Mouse (Mus musculus) ES-E14 (cell line): ENCODE data around the gene Defb36. TPM values are rescaled to one million over a fixed set of nuclear protein-coding genes. Genes with fewer than 3 reads are reported as not detected.

Experiments used
- DNase-seq: peaks from one replicate; pipeline ENCODE4 v3.0.0-alpha.2; 2013; ENCODE audit warnings: low read depth, low spot score
- H3K27ac ChIP-seq: 2 replicates; pipeline ENCODE4 v1.5.1; 2012; ENCODE audit warnings: low read depth, mild to moderate bottlenecking, low read length, moderate library complexity, mixed read lengths; ENCODE audit not compliant: poor library complexity, insufficient read depth, severe bottlenecking
- H3K36me3 ChIP-seq: 2 replicates; pipeline ENCODE4 v1.6.1; 2012; ENCODE audit warnings: mild to moderate bottlenecking, low read length, moderate library complexity, mixed read lengths; ENCODE audit not compliant: control insufficient read depth, poor library complexity, insufficient read depth, severe bottlenecking
- H3K4me1 ChIP-seq, 2 experiments: fragments of 150-350 bp in 1 of 2; sonication (generic) in 1 of 2; 2 replicates each; pipeline ENCODE4 v1.6.1; 2012; ENCODE audit warnings: low read length in 2 of 2, mild to moderate bottlenecking in 1 of 2, mixed read lengths in 1 of 2; ENCODE audit not compliant: control insufficient read depth in 2 of 2, insufficient read depth in 2 of 2, poor library complexity in 1 of 2
- H3K4me3 ChIP-seq, 2 experiments: fragments of 150-350 bp in 1 of 2; sonication (generic) in 1 of 2; 2 replicates each; pipeline ENCODE4 v1.5.1; 2012; ENCODE audit warnings: low read length in 2 of 2, low read depth in 1 of 2, mild to moderate bottlenecking in 1 of 2, mixed read lengths in 1 of 2; ENCODE audit not compliant: insufficient read depth in 1 of 2, poor library complexity in 1 of 2, severe bottlenecking in 1 of 2
- H3K9ac ChIP-seq: 2 replicates; pipeline ENCODE4 v1.6.1; 2012; ENCODE audit warnings: low read depth, mild to moderate bottlenecking, low read length, mixed read lengths; ENCODE audit not compliant: poor library complexity, insufficient read depth, severe bottlenecking
- H3K9me3 ChIP-seq: fragments of 150-350 bp; sonication (generic); 2 replicates; pipeline ENCODE4 v1.6.1; 2012; ENCODE audit warnings: low read depth, mild to moderate bottlenecking, low read length; ENCODE audit not compliant: control insufficient read depth, insufficient read depth
- CHD2 ChIP-seq: IDR thresholded peaks from 2 replicates; pipeline ENCODE4 v1.6.1; 2014; ENCODE audit warnings: mild to moderate bottlenecking, low read depth, low read length, inconsistent platforms
- HCFC1 ChIP-seq: IDR thresholded peaks from 2 replicates; pipeline ENCODE4 v1.6.1; 2012; ENCODE audit warnings: low read length, inconsistent platforms, borderline replicate concordance; ENCODE audit not compliant: insufficient read depth
- MAFK ChIP-seq: IDR thresholded peaks from 2 replicates; pipeline ENCODE4 v1.6.1; 2014; ENCODE audit warnings: mild to moderate bottlenecking, low read depth, low read length, inconsistent platforms; ENCODE audit not compliant: insufficient read depth
- ZC3H11A ChIP-seq: IDR thresholded peaks from 2 replicates; pipeline ENCODE4 v1.6.1; 2012; ENCODE audit warnings: low read depth, mild to moderate bottlenecking, inconsistent platforms, low read length, borderline replicate concordance
- ZNF384 ChIP-seq: IDR thresholded peaks from 2 replicates; pipeline ENCODE4 v1.6.1; 2012; ENCODE audit warnings: low read depth, low read length, inconsistent platforms
- in situ Hi-C, 2 experiments: fragments of 600-800 bp; cut with MboI; formaldehyde crosslinking; loops; one replicate each; pipeline ENCODE4 v1.15.1; 2025; ENCODE audit warnings: low sequenced_read_pairs in 2 of 2, inconsistent platforms in 1 of 2; ENCODE audit not compliant: unreplicated experiment in 2 of 2
- total RNA-seq: library from RNA; depleted of rRNA; stranded (reverse); fragments of 300-350 nt; gene quantifications from 2 replicates; pipeline ENCODE4 v1.2.3, GENCODE M21; 2012

Defb36 gene
- total RNA-seq, 1 experiment, result not detected

GRCm38 (mm10) chr2:152572114-152572794, 31.9 kb upstream of the Defb36 start, which contains the start of gene Defb21:
Defb21 (plus strand) TSS chr2:152572744.
- Histone ChIP-seq H3K4me1 (no peaks in the 10 kb centered on the region), H3K9me3 (no peaks in the 10 kb centered on the region), H3K4me3 (no peak within 1 kb of the TSS), H3K9ac (no peak within 1 kb of the TSS), H3K27ac (no peak within 1 kb of the TSS), H3K36me3 (no peaks in the 10 kb centered on the region)
- DNase-seq, result peak; percentile 46
- TF ChIP-seq MAFK, result no peak
- TF ChIP-seq HCFC1, result no peak
- TF ChIP-seq CHD2, result no peak
- no peak for TF ChIP-seq ZC3H11A
- no peak for TF ChIP-seq ZNF384
- in situ Hi-C loops, result no loop called here

- Histone ChIP-seq H3K4me3 (no peak overlapping the region), H3K4me1 (no peaks in the 10 kb centered on the region), H3K27ac (no peak overlapping the region), H3K9ac (no peak overlapping the region), H3K36me3 (no peaks in the 10 kb centered on the region), H3K9me3 (no peaks in the 10 kb centered on the region)
- TF ChIP-seq HCFC1, result no peak
- no peak for TF ChIP-seq MAFK
- TF ChIP-seq ZNF384, result no peak
- in situ Hi-C loops, result no loop called here
- no peak for DNase-seq
Measured at GRCm38 (mm10) chr2:152573484-152573883, 30.6 kb upstream of the Defb36 start.

GRCm38 (mm10) chr2:152580107-152580506, 24.0 kb upstream of the Defb36 start, which contains the start of gene Defb19:
Defb19 (minus strand) TSS chr2:152580312.
- Histone ChIP-seq H3K27ac (no peak within 1 kb of the TSS), H3K4me3 (no peak within 1 kb of the TSS), H3K9me3 (no peaks in the 10 kb centered on the region), H3K4me1 (no peaks in the 10 kb centered on the region), H3K9ac (no peak within 1 kb of the TSS), H3K36me3 (no peaks in the 10 kb centered on the region)
- TF ChIP-seq HCFC1 (no peak), CHD2 (no peak), MAFK (no peak), ZC3H11A (no peak), ZNF384 (no peak)
- DNase-seq, result no peak
- in situ Hi-C loops, result no loop called here

GRCm38 (mm10) chr2:152580612-152581011, 23.5 kb upstream of the Defb36 start:
- TF ChIP-seq ZNF384 (no peak), HCFC1 (no peak), CHD2 (no peak), MAFK (no peak), ZC3H11A (no peak)
- Histone ChIP-seq H3K4me1 (no peaks in the 10 kb centered on the region), H3K9me3 (no peaks in the 10 kb centered on the region), H3K9ac (no peak overlapping the region), H3K36me3 (no peaks in the 10 kb centered on the region), H3K27ac (no peak overlapping the region), H3K4me3 (no peak overlapping the region)
- in situ Hi-C loops, result no loop called here
- no peak for DNase-seq
